Mouse (Mus musculus) neural tube, embryonic 13.5 days (tissue): ENCODE measurements at regions not wholly inside any gene's neighbourhood (a gene's known extent, or its start where the extent isn't known, plus 50 kb on each side); places are given as distances from the start of the nearest gene placed in this dataset.

ENCODE experiments used
- ATAC-seq: fragments of 200-750 bp; cut with Nextera tagmentation; 2 replicates; pipeline ENCODE4 v1.8.0; 2017; ENCODE audit warnings: low read depth, mild to moderate bottlenecking, moderate TSS enrichment, moderate library complexity
- H3K27ac ChIP-seq: fragments of 300-500 bp; sonication (generic); replicated peaks from 2 replicates; pipeline ENCODE4 v1.5.1; 2015; ENCODE audit warnings: moderate library complexity, mild to moderate bottlenecking, inconsistent platforms
- H3K27me3 ChIP-seq: fragments of 300-500 bp; sonication (generic); 2 replicates; pipeline ENCODE4 v1.6.1; 2015; ENCODE audit warnings: mild to moderate bottlenecking, inconsistent platforms
- H3K36me3 ChIP-seq: fragments of 300-500 bp; sonication (generic); 2 replicates; pipeline ENCODE4 v1.6.1; 2015; ENCODE audit warnings: mild to moderate bottlenecking, inconsistent platforms
- H3K4me1 ChIP-seq: fragments of 300-500 bp; sonication (generic); replicated peaks from 2 replicates; pipeline ENCODE4 v1.6.1; 2015; ENCODE audit warnings: inconsistent platforms
- H3K4me2 ChIP-seq: fragments of 300-500 bp; sonication (generic); 2 replicates; pipeline ENCODE4 v1.6.1; 2015; ENCODE audit warnings: inconsistent platforms, mild to moderate bottlenecking, moderate library complexity
- H3K4me3 ChIP-seq: fragments of 300-500 bp; sonication (generic); 2 replicates; pipeline ENCODE4 v1.5.1; 2015; ENCODE audit warnings: mild to moderate bottlenecking, inconsistent platforms
- H3K9ac ChIP-seq: fragments of 300-500 bp; sonication (generic); 2 replicates; pipeline ENCODE4 v1.6.1; 2015; ENCODE audit warnings: moderate library complexity, mild to moderate bottlenecking, inconsistent platforms
- H3K9me3 ChIP-seq: fragments of 300-500 bp; sonication (generic); 2 replicates; pipeline ENCODE4 v1.6.1; 2016; ENCODE audit warnings: inconsistent platforms
- WGBS: fragments of 180-500 bp; shearing (Covaris S2); methylation state at CpG from one replicate; pipeline ENCODE4 v1.1.7; 2015; 5-methylcytosine and 5-hydroxymethylcytosine counted together

DNA sequence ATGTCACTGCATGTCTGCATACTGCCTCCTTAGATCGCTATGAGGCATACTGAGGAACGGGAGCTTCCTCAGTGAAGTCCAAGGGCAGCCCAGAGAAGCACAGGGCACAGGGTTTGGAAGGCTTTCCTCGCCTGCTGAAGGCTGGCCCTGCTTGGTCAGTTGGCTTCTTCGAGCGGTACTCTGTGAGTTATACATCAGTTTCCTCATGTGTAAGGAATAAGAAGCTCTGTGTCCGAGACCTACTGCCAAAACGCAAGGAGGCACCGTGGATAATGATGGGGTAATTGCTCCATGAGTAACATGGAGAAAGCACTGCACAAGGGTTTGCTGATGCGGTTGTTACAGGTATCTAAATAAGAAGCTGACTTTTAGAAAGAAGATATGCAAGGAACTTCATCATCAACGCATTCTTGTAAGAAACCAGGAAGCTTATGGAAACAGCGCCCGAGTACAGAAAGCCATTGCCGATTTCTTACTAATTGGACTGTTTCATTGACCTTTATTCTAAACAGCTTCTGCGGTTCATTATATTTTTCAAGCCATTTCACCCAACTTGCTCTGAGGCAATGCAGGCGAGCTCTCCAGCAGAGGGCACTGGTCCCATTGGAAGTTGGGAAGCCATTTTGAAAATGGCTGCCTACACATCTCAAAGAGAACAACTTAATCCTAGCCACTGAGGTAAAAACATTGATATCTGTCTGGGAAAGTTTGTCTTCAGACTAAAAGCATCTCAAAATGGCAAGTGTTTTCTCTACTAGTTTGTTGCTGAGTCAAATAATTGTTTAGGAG, 241.8 kb upstream of the Irx5 start:
- Histone ChIP-seq H3K4me2 (no peak overlapping the region), H3K9me3 (no peaks in the 10 kb centered on the region), H3K27ac (no peak overlapping the region), H3K27me3 (peaks cover 19% of the 10 kb centered on the region; the same call in 1 of the 2 replicates), H3K4me1 (peaks cover 18% of the 10 kb centered on the region), H3K36me3 (no peaks in the 10 kb centered on the region), H3K9ac (no peak overlapping the region), H3K4me3 (no peak overlapping the region)
- WGBS, result 85% methylated on average over 15 of the region's 15 CpGs
- no peak for ATAC-seq

DNA sequence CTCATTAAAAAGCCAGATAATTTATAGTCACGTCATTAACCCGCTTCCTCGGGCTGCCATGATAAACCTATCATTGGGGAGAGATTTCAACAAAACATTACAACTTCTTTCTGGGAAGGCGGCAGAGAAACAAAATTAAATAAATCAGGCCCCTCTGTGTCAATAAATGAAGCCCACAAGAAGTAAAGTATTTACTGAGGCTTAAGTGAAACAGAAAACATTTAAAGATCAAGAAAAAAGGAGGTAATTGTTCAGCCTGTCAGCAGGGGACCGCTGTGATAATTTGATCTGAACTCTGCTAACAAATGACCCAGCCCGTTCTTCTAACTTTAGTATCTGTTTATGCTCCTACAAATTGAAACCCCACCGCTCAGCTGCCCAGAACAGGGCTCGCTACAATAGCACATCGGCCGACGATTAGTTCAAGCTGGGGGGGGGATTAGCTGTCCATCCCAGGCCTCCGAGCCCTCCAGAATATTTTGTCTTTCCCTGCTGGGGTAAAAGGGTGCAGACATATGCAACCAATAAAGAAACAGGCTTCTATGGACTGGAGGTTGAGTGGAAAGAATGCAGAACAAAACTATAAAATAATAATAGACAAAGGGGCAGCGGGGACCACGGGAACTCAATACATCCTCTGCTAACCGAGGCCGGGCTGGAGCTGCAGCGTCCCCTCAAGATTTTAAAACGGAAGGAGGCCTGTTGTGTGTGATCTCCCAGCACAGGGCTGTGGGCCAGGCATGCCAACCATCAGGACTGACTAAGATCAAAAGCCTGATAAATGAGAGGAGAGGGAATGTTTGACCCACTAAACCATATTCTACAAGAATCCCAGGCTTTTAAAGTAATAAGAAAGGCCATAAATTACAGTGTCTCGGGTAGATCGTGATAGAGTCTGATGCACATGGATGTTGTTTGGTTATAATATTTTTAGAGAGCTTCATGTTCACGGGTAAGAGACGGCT, 242.8 kb upstream of the Irx5 start:
- Histone ChIP-seq H3K27me3 (peaks cover 12% of the 10 kb centered on the region; the same call in 1 of the 2 replicates), H3K36me3 (no peaks in the 10 kb centered on the region), H3K27ac (no peak overlapping the region), H3K9ac (peak overlapping the region; percentile 1; the same call in 1 of the 2 replicates), H3K4me2 (peak overlapping the region; percentile 34), H3K4me1 (peaks cover 18% of the 10 kb centered on the region), H3K9me3 (no peaks in the 10 kb centered on the region), H3K4me3 (no peak overlapping the region)
- 11% methylated on average over 22 of the region's 22 CpGs for WGBS
- no peak for ATAC-seq

DNA sequence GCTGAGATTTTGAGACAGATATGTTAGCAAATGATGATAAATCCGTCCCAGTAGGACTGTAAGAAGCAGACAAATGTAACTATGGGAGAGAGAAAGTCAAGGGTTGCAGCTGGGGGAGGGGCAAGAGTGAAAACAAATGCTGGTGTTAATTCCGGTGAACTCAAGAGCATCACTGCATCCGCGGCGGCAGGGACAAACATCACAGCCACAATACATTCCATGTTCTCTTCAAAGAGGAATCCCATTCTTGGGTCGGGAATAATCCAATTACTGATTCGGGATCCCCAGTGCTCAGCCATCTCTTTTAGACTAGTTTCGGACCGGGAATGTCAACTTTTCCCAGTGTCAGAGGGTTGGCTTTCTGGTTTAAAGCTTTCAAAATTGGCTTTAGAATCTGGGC, 243.5 kb upstream of the Irx5 start:
- Histone ChIP-seq H3K27ac (no peak overlapping the region), H3K4me2 (peak overlapping the region; percentile 34), H3K36me3 (no peaks in the 10 kb centered on the region), H3K9me3 (no peaks in the 10 kb centered on the region), H3K4me3 (no peak overlapping the region), H3K4me1 (peaks cover 18% of the 10 kb centered on the region), H3K9ac (no peak overlapping the region), H3K27me3 (0 out of 2 replicates have a peak, but pooled peaks cover 10% of the 10 kb centered on the region)
- 5% methylated on average over 9 of the region's 9 CpGs for WGBS
- ATAC-seq, result no peak

DNA sequence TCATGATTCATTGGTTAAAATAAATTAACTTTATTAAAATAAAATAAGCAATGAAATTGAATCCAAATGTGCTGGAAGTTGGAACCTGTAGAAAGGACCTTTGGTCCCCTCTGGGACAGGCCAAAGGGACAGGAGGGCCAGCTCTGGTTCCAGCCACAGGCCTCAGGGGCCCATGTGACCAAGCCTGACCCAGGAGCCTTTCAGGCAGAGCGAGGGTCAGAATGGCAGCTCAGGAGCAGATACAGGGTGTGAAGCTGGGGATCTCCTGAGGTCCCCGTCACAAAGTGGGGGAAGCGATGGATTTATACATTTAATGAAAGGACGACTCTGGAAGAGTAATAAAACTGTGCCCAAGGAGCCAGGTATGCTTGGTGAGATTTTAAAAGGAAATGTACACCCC, 244.0 kb upstream of the Irx5 start:
- no peaks in the 10 kb centered on the region for H3K36me3 ChIP-seq
- 38% methylated on average over 4 of the region's 4 CpGs for WGBS
- peaks cover 18% of the 10 kb centered on the region for H3K4me1 ChIP-seq
- H3K4me3 ChIP-seq, result no peak overlapping the region
- H3K27ac ChIP-seq, result no peak overlapping the region
- no peak overlapping the region for H3K9ac ChIP-seq
- H3K4me2 ChIP-seq, result no peak overlapping the region
- 0 out of 2 replicates have a peak, but pooled peaks cover 10% of the 10 kb centered on the region for H3K27me3 ChIP-seq
- no peak for ATAC-seq
- no peaks in the 10 kb centered on the region for H3K9me3 ChIP-seq

DNA sequence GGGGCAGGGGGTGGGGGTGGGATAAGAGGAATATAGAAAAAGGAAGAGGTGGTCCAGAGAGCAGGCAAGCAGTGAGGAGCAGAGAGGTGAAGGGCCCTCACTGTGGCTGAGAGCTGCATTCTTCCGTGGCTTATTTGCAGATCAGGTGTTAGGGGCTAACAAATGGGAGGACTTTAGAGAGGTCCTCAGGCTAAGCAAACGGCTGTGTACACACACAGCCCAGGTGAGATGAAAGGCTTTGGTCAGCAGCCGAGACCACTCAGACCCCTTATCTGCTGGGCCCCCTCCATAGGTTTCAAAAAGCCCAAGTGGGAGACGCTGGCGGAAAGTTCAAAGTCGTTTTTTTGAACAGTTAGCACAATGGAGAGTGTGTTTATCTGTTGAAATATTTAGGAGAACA, 252.9 kb upstream of the Irx5 start:
- H3K4me3 ChIP-seq, result no peak overlapping the region
- H3K4me2 ChIP-seq, result no peak overlapping the region
- no peaks in the 10 kb centered on the region for H3K9me3 ChIP-seq
- H3K27ac ChIP-seq, result no peak overlapping the region
- no peak overlapping the region for H3K9ac ChIP-seq
- WGBS, result 70% methylated on average over 6 of the region's 6 CpGs
- H3K4me1 ChIP-seq, result no peaks in the 10 kb centered on the region
- H3K36me3 ChIP-seq, result no peaks in the 10 kb centered on the region
- no peak for ATAC-seq
- peaks cover 2% of the 10 kb centered on the region; the same call in 1 of the 2 replicates for H3K27me3 ChIP-seq

DNA sequence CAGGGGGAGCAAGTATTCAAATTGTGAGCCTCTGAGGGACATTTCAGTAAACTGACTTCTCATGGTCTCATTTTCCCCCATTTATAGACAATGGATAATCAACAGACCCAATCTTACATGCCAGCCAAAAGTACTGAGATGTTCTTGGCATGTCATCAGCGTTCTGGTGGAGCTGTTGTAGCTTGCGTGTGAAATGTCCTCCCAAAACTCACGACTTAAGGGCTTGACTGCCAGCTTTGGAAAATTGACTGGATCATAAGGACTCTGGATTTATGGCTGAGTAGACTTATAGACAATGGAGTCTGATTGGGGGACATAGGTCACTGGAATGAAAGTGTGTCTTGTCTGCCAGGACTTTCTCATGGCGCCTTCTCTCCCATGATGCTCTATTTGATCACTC, 254.9 kb upstream of the Irx5 start:
- Histone ChIP-seq H3K4me3 (no peak overlapping the region), H3K9me3 (no peaks in the 10 kb centered on the region), H3K36me3 (no peaks in the 10 kb centered on the region), H3K4me1 (no peaks in the 10 kb centered on the region), H3K4me2 (no peak overlapping the region), H3K27ac (no peak overlapping the region), H3K27me3 (peaks cover 2% of the 10 kb centered on the region; the same call in 1 of the 2 replicates), H3K9ac (no peak overlapping the region)
- ATAC-seq, result no peak
- WGBS, result 80% methylated on average over 4 of the region's 4 CpGs

DNA sequence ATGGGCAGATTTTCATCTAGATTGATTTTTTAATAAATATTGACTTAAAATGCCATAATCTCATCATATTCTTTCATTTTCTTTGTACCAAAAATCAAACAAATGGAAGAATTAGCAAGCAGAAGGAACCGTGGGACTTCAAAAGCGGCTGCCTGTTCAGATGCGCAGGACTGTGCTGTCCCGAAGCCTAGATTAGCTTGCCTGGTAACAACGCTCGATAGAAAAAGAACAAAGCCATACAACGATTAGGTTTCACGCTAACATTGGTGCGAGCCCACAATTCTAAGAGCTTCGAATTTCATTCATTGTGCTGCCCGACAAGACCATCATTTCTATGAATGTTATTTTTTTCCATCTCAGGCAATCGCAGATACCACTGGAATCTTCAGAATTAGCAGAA, 262.1 kb upstream of the Irx5 start:
- Histone ChIP-seq H3K9ac (no peak overlapping the region), H3K27me3 (peaks cover 14% of the 10 kb centered on the region; the same call in 1 of the 2 replicates), H3K27ac (no peak overlapping the region), H3K4me2 (peak overlapping the region; percentile 18; the same call in 1 of the 2 replicates), H3K4me3 (no peak overlapping the region), H3K9me3 (no peaks in the 10 kb centered on the region), H3K4me1 (peaks cover 9% of the 10 kb centered on the region; the same call in 1 of the 2 replicates), H3K36me3 (no peaks in the 10 kb centered on the region)
- WGBS, result 33% methylated on average over 12 of the region's 12 CpGs
- no peak for ATAC-seq

DNA sequence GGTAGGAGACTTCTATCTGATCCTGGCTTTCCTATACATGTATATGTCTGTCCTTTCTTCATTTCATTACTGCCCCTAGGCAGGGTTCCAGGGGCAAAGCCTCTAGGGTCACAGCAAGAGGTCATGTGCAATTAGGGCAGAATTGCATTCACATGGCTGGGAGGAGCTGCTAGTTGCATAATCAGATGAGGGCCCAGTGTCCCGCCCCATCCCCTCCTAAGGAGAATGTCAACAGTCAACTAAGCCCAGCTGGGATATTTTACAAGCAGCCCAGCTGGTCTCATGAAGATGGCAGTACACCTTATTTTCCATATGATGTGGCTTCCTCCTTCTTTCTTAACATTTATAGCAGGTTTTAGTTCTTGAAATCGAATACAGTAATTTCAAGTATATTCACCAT, 273.3 kb upstream of the Irx5 start:
- no peak overlapping the region for H3K4me2 ChIP-seq
- no peak for ATAC-seq
- peaks cover 3% of the 10 kb centered on the region; the same call in 1 of the 2 replicates for H3K27me3 ChIP-seq
- no peak overlapping the region for H3K27ac ChIP-seq
- no peaks in the 10 kb centered on the region for H3K36me3 ChIP-seq
- no peak overlapping the region for H3K4me3 ChIP-seq
- WGBS, result 68% methylated on average over 2 of the region's 2 CpGs
- no peaks in the 10 kb centered on the region for H3K9me3 ChIP-seq
- H3K4me1 ChIP-seq, result peaks cover 13% of the 10 kb centered on the region
- H3K9ac ChIP-seq, result no peak overlapping the region

DNA sequence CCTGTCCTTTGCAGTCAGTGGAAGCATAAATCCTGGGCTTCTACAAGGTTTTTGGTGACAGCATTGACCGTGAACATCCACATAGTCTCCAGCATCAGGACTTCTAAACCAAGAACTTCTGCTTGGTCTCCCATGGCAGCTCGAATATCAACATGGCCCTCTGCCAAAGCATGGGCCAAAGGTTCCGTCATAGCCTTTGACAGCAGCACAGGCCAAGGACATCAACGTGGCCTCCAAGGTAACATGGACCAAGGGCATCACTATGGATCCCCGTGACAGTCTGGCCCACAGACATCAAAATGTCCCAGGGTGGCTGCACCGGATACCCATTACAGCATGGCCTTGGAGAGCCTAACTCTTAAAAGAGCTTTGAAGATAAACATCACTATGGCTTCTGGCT, 275.5 kb upstream of the Irx5 start:
- no peak overlapping the region for H3K9ac ChIP-seq
- no peak for ATAC-seq
- H3K4me3 ChIP-seq, result no peak overlapping the region
- H3K36me3 ChIP-seq, result no peaks in the 10 kb centered on the region
- H3K9me3 ChIP-seq, result no peaks in the 10 kb centered on the region
- 90% methylated on average over 6 of the region's 6 CpGs for WGBS
- 0 out of 2 replicates have a peak, but pooled peaks cover 7% of the 10 kb centered on the region for H3K27me3 ChIP-seq
- H3K27ac ChIP-seq, result no peak overlapping the region
- no peak overlapping the region for H3K4me2 ChIP-seq
- peaks cover 18% of the 10 kb centered on the region for H3K4me1 ChIP-seq

DNA sequence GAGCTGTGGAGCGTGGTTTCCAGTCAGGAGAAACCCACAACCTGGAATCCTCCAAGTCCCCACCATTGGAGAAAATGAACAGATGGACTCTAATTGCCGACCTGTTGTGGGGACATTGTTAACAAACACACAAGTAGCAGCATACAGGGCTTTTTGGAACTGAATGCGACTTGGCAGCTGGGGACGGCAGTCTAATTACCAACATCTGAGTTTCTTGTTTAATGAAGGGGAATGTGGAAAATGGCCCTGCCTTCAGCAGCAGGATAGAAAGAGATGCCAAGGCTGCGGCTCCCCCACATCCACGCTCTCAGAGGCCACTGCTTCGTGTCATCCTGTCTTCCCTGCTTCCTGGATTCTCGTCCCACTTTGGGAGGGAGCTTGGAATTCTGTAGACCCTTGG, 276.6 kb upstream of the Irx5 start:
- no peak overlapping the region for H3K4me3 ChIP-seq
- H3K4me1 ChIP-seq, result peaks cover 18% of the 10 kb centered on the region
- peak; percentile 40; the same call in 1 of the 2 replicates for ATAC-seq
- H3K27ac ChIP-seq, result no peak overlapping the region
- 0 out of 2 replicates have a peak, but pooled peaks cover 14% of the 10 kb centered on the region for H3K27me3 ChIP-seq
- H3K9me3 ChIP-seq, result no peaks in the 10 kb centered on the region
- no peaks in the 10 kb centered on the region for H3K36me3 ChIP-seq
- WGBS, result 65% methylated on average over 8 of the region's 8 CpGs
- H3K4me2 ChIP-seq, result no peak overlapping the region
- no peak overlapping the region for H3K9ac ChIP-seq

DNA sequence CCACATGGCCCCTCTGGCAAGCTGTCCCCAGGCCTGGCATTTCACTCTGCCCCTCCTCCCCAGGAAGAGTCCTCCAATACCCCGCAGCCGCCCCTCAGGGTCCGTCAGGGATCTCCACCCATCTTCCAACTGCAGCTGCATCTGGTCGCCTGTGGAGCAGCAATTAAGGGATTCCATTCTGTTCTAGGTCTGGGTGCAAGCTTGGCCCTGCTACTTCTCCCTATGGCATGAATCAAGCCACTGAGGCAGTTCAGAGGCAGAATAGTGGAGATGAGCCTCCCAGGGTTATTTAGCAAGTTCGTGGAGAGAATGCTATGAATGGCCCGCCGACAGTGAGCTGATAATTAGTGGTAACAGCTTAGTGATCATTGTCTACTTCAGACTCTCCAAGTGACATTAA, 275.7 kb upstream of the Irx3 start:
- no peak overlapping the region for H3K9ac ChIP-seq
- no peak overlapping the region for H3K4me2 ChIP-seq
- H3K4me1 ChIP-seq, result peaks cover 14% of the 10 kb centered on the region
- no peak overlapping the region for H3K27ac ChIP-seq
- no peaks in the 10 kb centered on the region for H3K36me3 ChIP-seq
- H3K4me3 ChIP-seq, result no peak overlapping the region
- H3K9me3 ChIP-seq, result no peaks in the 10 kb centered on the region
- peaks cover 28% of the 10 kb centered on the region for H3K27me3 ChIP-seq
- 18% methylated on average over 7 of the region's 7 CpGs for WGBS
- no peak for ATAC-seq

DNA sequence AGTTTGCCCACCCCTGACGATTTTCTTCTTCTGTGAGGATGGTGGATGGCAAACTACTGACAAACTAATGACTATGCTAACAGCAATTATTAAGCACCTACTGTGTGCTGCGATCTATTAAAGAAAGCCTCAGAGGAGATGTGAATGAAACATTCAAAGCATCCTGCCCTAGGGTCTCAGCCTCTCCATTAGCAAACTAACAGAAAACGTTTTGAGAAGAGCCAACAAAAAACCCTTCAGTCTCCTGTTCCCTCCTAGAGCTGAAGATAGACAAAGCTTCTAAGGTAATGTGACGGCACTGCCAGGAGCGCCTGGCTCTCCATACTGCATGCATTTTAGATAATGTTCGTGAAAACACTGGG, 270.4 kb upstream of the Irx3 start:
- no peak for ATAC-seq
- 13% methylated on average over 6 of the region's 6 CpGs for WGBS

More for the DNA sequence above, 270.4 kb upstream of the Irx3 start:
- Histone ChIP-seq H3K36me3 (no peaks in the 10 kb centered on the region), H3K9ac (no peak overlapping the region), H3K4me3 (no peak overlapping the region), H3K9me3 (no peaks in the 10 kb centered on the region), H3K27ac (peak overlapping the region; percentile 14), H3K4me2 (no peak overlapping the region), H3K27me3 (peaks cover 65% of the 10 kb centered on the region), H3K4me1 (peaks cover 24% of the 10 kb centered on the region)
